Mouse (Mus musculus): Measurements from ENCODE around the gene Rcn3.
"Not testable (repeated sequence)": the region's sequence is repeated elsewhere in the genome, so short reads cannot be mapped to it uniquely, and the experiment has no call there.

Rcn3 gene

DNA sequence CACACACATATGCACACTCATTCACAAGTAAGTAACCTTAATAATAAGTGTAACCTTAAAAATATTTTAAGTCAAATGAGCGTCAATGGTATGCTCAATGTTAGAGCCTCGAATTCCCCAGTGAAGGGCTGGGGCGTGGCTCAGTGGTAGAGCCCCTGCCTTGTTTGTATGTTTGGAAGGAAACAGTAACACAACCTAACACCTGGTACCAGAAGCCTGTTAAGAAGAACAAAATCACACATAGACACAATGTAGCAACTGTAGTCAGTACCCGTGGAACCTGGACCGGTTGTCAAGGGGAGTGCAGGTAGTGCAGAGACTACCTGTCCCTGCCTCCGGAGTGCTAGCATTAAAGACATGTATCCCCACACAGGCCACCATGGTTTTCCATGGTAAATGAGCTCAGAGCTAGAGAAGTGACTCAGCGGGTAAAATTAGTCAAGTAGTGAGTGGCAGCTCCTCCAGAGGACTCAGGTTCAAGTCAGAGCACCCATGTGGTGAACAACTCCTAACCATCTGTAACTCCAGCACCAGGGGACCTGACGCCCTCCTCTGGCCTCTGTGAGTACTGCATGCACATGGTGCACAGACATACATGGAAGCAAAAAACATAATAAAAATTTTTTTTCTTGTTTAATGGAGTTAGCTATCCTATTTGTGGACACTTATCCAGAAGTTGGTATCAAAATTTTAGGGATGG lies 6.7 kb upstream of the Rcn3 start:
- peak; percentile 75 for DNase-seq (ENCODE audit: low read depth, low spot score)

DNA sequence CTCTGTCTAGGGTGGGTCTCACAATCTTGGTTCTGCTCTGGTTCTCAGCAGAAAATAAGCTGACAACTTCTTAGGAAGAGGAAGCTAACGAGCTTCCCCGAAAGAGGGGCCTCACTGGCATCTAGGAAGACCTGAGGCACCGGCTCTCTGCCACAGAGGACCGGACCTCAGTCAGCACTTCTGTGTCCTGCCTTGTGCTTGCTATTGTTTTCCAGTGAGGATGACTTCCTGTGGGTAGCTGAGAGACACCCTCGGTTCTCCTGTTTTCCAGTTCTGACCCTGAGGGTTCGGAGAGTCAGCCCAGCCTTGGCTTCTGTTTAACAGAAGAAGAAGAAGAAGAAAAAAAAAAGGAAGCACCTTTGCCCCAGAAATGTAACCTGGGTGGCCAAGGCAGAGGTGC lies 5.5 kb upstream of the Rcn3 start:
- DNase-seq (ENCODE audit: low read depth, low spot score) = no peak

DNA sequence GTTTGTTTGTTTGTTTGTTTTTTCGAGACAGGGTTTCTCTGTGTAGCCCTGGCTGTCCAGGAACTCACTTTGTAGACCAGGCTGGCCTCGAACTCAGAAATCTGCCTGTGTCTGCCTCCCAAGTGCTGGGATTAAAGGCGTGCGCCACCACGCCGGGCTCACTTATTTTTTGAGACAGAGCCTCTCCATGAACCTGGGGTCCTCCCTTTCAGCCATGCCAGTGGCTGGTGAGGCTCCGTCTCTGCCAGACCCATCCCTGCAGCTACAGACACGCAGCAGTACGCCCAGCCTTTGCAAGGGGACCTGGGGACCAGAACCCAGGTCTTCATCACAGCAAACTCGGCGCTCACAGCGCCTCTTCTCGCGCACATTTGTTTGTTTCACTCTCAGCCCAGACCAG lies 3.9 kb upstream of the Rcn3 start:
- DNase-seq (ENCODE audit: low read depth, low spot score) = not testable (repeated sequence)

DNA sequence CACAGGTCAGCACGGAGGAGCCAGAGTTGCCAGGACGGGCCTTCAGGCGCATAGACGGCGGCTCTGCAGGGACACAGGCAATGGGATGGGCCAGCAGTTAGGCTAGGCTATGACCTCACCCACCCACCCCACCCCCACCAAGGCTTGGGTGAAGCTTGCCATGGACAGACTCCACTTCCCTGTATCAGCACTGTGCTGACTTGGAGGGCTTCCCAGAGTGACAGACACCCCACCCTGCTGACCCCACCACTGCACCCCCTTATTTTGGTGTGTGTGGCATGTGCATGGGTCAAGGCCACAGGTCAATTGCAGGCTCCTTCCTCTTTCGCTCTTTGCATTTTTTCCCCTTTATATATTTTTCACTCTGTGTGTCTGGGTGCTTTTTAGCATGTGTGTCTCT lies 3.3 kb upstream of the Rcn3 start:
- no peak for DNase-seq (ENCODE audit: low read depth, low spot score)

DNA sequence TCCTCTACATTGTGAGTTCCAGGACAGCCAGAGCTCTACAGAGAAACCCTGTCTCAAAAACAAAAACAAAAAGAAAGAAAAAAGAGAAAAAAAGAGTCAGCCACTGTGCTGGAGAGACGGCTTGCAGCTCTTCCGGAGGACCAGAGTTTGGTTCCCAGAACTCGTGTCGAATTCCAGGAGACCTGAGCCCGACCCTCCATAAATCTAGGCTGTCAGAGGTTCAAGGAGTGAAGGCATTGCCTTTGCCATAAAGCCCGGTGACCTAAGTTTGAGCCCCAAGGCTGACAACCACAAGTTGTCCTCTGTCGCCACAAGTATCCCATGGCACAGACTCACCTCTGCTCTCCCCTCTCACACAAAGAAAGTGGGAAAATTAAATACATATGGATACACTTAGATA lies 2.1 kb upstream of the Rcn3 start:
- no peak for DNase-seq (ENCODE audit: low read depth, low spot score)

DNA sequence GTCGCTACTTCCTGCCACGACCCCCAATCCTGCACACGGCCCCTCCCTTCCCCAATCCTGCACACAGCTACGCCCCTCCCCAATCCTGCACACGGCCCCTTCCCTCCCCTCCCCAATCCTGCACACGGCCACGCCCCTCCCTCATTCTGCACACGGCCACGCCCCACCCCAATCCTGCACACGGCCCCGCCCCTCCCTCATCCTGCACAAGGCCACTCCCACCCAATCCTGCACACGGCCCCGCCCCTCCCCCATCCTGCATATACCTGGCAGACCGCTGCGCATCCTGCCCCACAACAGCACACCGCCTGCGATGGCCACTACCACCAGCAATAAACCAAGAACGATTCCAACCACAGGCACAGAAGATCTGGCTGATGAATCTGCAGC lies 1.5 kb upstream of the Rcn3 start:
- peak; percentile 89 for DNase-seq (ENCODE audit: low read depth, low spot score)

DNA sequence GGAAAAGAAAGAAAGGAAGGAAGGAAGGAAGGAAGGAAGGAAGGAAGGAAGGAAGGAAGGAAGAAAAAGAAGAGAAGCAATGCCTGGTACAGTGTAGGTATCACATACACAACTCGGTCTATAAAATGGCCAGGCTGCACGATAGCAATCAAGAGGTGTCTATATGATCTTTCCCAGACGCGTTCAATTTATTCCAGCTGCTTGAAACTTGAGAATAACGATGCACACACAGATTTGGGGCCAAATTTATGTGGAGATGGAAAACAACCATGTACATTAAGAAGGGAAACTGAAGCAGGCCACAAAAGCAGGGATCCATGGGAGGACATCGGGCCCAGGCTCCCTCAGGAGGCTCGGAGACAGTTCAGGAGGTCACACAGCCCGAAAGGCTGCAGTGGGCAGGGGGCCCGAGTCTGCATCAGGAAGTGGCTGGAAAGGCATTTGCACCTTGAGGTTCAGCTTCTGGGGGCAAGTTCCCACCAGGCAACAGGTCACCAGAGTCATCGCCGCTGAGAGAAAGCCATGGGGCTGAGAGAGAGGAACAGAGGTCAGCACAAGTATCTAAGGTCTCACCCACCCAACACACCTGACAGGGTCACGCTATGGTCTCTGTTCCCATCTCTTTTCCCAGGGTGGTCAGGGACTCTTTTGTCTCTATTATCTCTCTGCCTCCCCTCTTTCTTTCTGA lies 951 bp upstream of the Rcn3 start:
- no peak for DNase-seq (ENCODE audit: low read depth, low spot score)

DNA sequence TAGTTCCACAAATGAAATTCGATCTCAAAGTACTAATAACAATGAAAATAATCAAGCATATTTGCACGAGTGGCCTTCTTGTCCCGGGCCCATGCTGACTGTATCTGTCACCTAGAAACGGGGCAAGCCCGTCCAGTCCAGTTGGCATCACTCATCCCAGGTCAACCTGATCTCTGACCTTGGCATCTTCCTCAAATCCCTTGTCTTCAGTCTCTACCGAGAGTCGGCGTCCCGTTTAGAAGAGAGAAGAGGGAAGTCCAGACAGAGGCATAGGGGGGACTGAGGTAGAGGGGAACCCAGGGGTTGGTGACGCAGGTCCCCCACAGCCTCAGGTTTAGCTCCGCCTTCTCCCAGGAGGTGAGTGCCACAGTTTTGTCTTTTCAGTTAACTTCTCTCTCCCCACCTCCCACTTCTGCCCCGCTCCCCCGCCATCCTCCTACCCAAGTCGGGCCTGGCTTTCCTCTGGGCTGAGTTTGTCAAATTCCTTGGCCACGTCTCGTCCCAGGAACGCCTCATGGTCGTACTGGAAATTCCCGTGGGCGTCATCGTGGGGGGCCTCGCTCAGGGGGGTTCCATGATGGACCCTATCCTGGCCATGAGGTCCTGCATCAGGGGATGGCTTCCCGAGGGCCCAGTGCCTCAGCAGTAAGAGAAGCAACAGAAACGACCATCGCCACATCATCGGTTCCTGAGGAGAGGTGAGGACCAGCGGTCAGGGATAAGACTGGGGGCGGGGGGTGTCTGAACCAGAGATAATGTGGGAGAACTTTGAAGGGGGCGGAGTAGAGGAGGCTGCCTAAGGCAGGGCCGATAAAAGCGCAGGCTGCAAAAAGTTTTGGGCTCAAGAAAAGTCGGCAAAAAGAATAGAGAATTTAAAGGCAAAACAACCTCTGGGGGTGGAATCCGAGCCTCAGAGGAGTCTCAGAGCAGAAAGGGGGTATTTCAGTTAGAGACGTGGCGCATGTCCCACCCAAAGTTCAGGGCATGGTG lies 725 bp downstream of the Rcn3 start:
- DNase-seq (ENCODE audit: low read depth, low spot score) = no peak

DNA sequence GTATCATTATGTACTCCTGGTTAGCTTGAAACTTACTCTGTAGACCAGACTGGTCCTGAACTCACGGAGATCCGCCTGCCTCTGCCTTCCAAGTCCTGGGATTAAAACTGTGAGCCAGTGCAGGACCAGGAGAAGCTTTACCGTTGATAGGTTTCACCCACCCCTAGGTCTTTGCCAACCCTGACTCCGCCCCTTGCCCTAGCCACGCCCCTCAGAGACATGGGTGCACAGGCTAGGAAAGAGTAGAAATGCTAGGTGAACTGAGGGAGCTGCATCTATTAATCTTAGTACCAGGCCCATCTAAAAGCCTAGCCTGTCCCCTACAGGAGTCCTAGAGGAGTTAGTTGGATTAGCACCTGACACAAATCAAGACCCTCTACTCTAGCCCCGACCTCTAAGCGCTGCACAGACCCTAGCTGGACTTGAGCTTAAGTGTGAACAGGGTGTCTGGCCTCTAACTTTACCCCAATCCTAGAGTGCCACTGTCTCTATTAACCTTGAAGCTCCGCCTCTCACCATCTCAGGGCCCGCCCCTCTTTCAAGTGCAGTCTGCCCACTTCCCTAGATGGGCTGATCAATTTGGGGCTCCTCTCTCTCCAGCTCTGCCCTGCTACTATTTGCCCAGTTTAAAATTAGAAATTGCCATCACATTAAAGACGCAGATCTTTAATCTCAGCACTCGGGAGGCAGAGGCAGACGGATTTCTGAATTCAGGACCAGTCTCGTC lies 1.6 kb downstream of the Rcn3 start:
- DNase-seq (ENCODE audit: low read depth, low spot score) = peak; percentile 32

DNA sequence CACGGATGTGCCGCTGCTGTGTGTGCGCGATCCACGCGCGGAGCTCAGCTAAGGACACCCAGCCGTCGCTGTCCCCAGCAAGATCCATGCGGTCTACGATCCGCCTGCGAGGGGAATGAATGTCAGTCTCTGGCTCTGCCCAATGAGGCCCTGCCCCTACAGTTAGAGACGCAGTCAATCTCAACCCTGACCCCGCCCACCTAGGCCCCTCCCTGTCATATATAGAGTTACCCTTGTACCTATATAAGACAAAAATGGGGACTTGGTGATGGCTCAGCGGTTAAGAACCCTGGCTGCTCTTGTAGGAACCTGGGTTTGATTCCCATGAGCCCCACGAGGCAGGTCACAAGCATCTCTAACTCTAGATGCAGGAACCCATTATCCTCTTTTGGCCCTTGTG lies 3.4 kb downstream of the Rcn3 start:
- DNase-seq (ENCODE audit: low read depth, low spot score) = no peak

DNA sequence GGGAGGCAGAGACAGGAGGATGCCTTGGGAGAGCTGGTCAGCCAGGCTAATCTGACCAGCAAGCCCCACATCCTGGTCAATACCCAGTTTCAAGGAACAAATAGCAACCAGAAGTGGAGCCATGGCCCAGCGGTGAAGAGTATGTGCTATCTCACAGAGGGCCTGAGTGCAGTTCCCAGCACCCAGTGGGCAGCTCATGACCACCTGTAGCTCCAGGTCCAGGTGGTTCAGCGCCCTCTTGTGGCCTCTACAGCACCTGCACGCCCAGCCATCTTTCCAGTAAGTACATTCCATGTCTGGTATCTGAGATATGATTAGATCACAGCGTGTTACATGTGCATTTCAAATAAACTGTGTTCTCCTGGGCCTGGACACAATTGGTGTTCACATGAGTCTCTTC lies 5.9 kb downstream of the Rcn3 start:
- DNase-seq (ENCODE audit: low read depth, low spot score) = no peak

DNA sequence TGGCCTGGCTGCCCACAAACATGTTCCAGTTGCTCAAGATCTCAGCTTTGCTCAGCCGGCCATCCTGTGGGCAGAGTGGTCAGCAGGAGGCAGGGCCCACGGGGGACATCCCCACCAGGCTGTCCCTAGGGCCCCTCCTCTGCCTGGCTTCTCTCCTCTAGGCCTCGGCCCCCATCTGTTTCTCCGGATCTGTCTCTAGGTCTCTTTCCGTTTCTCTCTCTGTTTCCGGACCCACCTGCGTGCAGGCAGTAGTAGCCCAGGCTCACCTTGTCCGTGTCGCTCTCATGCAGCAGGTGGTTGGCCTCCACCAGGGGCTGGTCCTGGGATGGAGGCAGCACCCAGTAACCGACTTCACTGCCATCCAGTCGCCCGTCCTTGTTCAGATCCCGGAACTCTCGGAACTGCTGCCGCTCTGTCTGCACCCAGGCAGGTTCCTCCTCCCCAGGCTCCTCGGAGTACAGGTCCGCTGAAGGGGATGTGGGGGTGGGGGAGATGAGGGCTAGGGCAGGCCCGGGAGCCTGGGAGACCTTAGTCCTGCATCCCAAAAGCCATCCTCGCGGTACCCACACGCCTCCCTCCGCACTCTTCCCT lies 8.6 kb downstream of the Rcn3 start:
- no peak for DNase-seq (ENCODE audit: low read depth, low spot score)

DNA sequence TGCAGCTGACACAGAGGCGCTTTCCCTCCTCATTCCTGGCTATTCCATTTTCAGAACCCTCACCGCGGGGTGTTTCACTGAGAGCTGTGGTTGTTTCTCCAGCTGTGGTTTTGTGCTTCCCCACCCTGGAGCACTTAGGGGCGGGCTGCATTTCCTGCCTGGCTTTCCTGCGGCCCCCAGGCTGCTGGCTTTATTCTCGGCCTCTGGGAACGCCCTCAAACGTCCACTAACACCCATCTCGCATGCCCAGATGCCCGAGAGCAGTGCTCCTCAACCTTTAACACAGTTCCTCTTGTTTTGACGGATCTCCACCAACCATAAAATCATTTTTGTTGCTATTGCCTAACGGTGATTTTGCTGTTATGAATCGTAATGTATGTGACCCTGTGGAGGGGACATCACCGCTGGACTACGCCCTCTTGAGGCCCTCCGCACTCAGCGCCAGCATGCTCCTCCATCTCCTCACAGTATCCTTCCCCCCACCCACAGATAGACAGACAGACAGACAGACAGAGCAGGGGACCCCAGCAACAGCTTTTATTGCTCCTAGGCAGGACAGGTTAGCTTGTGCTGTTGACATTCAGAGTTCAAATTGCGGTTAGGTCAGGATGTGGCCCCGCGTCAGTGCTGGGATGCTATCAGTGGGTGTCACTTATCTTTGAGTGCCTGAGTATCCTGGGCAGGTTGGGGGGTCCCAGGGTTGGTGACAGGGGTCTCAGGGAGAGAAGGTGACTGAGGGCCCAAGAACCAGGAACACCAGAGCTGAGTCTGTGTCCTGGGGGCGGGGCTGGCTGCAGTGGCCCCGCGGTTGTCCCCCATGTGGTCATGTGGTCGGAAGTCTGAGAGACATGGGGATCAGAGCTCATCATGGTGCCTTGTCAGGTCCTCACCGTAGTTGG lies 9.4 kb downstream of the Rcn3 start:
- DNase-seq (ENCODE audit: low read depth, low spot score) = peak; percentile 63

DNA sequence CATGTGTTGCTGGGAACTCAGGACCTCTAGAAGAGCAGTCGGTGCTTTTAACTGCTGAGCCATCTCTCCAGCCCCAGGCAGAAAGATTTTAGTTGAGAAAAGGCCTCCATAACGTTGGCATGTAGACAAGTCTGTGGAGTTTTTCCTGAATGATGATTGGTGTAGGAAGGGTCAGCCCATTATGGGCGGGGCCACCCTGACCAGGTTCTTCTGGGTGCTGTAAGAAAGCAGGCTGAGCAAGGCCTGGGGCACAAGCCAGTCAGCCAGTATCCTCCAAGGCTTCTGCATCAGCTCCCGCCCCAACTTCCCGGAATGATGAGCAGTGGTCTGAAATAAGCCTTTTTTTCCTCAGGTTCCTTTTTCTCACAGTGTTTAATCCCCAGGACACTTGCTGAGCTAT lies 11.0 kb downstream of the Rcn3 start:
- DNase-seq (ENCODE audit: low read depth, low spot score) = peak; percentile 76

DNA sequence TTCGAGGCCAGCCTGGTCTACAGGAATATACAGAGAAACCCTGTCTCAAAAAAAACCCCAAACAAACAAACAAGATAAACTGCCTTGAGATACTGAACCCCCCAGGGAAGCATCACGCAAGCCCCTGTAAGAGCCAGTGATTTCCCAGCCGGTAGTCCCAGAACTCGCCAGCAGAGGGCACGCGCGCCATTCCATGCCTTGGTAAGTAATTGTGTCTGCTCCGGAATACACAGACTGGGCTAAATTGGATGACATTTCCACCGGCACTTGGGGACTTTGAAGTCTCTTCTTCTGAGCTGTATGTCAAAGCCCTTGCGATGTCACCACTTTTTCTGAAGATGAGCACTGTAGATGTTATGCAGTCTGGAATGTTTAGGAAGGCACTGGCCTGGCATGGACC lies 12.2 kb downstream of the Rcn3 start:
- peak; percentile 92 for DNase-seq (ENCODE audit: low read depth, low spot score)

DNA sequence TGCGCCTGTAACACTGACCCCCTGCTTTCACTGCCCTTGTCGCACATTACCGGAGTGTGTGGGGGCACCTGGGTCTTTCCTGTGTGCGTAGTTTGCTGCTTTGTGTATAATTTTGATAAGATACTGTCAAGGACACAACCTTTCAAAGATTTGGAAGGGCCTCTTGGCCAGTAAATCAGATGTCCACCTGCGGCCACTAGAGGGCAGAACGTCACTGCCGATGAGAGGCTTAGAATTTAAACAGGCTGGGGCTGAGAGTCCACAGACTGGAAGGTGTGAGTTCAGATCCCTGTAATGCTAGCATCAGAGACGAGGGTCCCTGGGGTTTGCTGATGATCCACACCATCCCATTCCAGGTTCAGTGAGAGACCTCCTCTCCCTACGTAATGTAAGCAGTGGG lies 13.5 kb downstream of the Rcn3 start:
- DNase-seq (ENCODE audit: low read depth, low spot score) = peak; percentile 83

DNA sequence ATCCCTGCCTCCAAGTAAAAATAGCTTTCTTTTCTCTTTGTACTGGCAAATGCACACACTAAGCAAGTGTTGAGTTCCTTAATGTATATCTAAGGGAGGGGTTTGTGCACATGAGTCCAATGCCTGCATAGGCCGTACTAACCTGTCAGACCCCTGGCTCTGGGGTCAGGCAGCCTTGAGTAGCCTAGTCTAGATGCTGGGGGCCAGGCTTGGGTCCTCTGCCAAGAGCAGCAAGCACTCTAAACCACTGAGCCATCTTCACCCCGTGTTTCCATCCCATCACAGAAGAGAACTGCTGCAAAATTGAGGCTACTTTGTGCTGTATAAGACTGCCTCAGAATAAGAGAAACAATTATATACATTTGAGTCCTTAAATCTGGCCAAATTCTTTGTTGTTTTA lies 14.2 kb downstream of the Rcn3 start:
- no peak for DNase-seq (ENCODE audit: low read depth, low spot score)

DNA sequence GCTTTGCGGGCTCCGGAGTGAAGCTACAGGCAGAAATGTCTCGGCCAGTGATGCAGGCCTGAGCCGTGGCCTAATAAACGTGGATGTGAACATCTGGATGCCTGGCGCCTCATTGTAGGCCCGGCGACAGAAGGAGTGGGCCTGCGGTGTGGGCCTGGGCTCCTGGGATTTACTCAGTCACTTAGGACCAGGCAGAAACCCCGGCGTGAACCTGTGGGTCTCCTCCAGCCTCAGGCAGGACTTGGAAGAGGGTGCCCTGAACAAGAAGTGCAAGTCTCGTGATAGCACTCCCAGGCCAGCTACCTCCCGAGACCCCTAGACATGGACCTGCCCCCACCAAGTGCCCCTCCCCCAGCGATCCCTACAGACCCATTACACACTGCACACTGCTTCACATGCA lies 14.7 kb downstream of the Rcn3 start:
- DNase-seq (ENCODE audit: low read depth, low spot score) = no peak

DNA sequence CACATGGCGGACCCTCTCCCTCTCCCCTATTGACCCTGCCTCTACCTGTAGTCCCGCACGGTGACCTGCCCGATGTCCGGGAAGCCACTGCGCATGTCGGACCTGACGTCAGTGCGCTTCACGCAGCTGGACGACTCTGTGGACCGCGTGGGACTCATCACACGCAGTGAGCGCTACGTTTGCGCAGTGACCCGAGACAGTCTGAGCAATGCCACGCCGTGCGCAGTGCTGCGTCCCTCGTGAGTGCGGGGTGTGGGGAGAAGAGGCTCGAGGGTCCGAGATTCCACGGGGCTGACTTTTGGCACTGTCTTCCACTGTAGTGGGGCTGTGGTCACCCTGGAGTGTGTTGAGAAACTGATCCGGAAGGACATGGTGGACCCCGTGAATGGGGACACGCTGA lies 15.5 kb downstream of the Rcn3 start:
- DNase-seq (ENCODE audit: low read depth, low spot score) = no peak

DNA sequence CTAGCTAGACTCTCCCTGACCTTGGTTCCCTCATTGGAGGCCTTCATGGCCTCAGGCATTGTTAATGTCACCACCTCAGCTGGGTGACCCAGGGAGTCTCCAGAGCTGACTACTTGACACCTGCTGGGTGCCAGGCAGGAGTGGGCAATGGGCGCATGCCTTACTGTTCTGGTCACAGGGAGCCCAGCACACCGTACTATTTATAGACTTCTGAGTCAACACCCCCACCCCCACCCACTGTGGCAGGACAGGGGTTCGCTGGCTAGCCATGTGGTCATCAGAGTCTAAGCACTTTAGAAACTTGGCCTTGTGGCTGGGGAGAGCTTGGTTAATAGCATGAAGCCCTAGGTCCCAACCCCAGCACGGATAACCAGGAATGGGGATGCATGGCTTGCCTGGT lies 16.6 kb downstream of the Rcn3 start:
- no peak for DNase-seq (ENCODE audit: low read depth, low spot score)
